In genomic region chr4:13398764-13399515, GRCm38 (mm10) we compare ENCODE assay signal across 12 mouse cellular contexts.
DNase-seq lines count a peak whose midpoint lies in the region; ATAC-seq and TF ChIP-seq lines count a peak whose summit lies in the region.
"Had no signal": no experiment of that assay in that cellular context is flagged by ENCODE, and none has a peak within 500 bp of the region (broad histone marks: within the 10 kb centered on the region; RNA-seq: fewer than 3 reads in every experiment).

No protein-coding gene starts in this region.

- TF ChIP-seq CTCF in hindbrain, postnatal 0 days (IDR thresholded peaks at IDR 0.05; ENCODE audit: low read depth): no peak

- H3K4me3 ChIP-seq in hindbrain, postnatal 0 days (ENCODE audit: low read length): 0 out of 2 replicates have a peak overlapping the region, but pooled peaks have one; percentile 14
- H3K4me3 ChIP-seq in midbrain, embryonic 16.5 days (ENCODE audit: low read depth, low read length): peak overlapping the region; percentile 11; the same call in 1 of the 2 replicates
- H3K4me3 ChIP-seq: myocyte had no signal

- H3K4me1 ChIP-seq in hindbrain, postnatal 0 days (ENCODE audit: insufficient read depth, low read length): no peaks in the 10 kb centered on the region; the same call in 1 of the 2 replicates
- peaks cover 11% of the 10 kb centered on the region for H3K4me1 ChIP-seq in midbrain, embryonic 16.5 days (ENCODE audit: control insufficient read depth, insufficient read depth, low read length)

- H3K9ac ChIP-seq in hindbrain, postnatal 0 days (replicated peaks; ENCODE audit: low read length): no peak overlapping the region
- H3K9ac ChIP-seq in midbrain, embryonic 16.5 days (ENCODE audit: low read depth, low read length): peak overlapping the region; percentile 35

- H3K9me3 ChIP-seq in hindbrain, postnatal 0 days (ENCODE audit: low read length): no peaks in the 10 kb centered on the region
- H3K9me3 ChIP-seq in midbrain, embryonic 16.5 days (replicated peaks; ENCODE audit: control insufficient read depth, low read length, poor library complexity, severe bottlenecking): no peaks in the 10 kb centered on the region

- H3K36me3 ChIP-seq in hindbrain, postnatal 0 days (ENCODE audit: insufficient read depth, low read length): no peaks in the 10 kb centered on the region
- no peaks in the 10 kb centered on the region for H3K36me3 ChIP-seq in midbrain, embryonic 16.5 days (ENCODE audit: control insufficient read depth, insufficient read depth, low read length)

- H3K27ac ChIP-seq in hindbrain, postnatal 0 days: peak overlapping the region; percentile 36; the same call in 1 of the 2 replicates
- H3K27ac ChIP-seq in midbrain, embryonic 16.5 days (ENCODE audit: low read length): peak overlapping the region; percentile 48

- peak; percentile 16 for DNase-seq in adrenal gland, postnatal 10 days
- DNase-seq in adrenal gland, adult (ENCODE audit: inconsistent age in 2 of 2, low spot score in 1 of 2): no peak
- peak; percentile 13 for DNase-seq in embryo, embryonic 10 days (ENCODE audit: low spot score)
- DNase-seq in hindbrain, postnatal 0 days (ENCODE audit: low spot score): peak; percentile 58
- DNase-seq in kidney, adult 11 months: no peak
- no peak for DNase-seq in adrenal gland, postnatal 36 days
- DNase-seq: cerebellum, postnatal 25 days had no signal

- peak; percentile 61 for ATAC-seq in hindbrain, postnatal 0 days
- peak; percentile 77 for ATAC-seq in midbrain, embryonic 16.5 days
- ATAC-seq in inflammation-experienced regulatory T-cells, adult 6 months: no peak
- ATAC-seq: intestine, postnatal 0 days; Patski had no signal

- H3K27me3 ChIP-seq in hindbrain, postnatal 0 days (ENCODE audit: insufficient read depth, low read length): no peaks in the 10 kb centered on the region
- no peaks in the 10 kb centered on the region for H3K27me3 ChIP-seq in midbrain, embryonic 16.5 days (ENCODE audit: control insufficient read depth, insufficient read depth, low read depth, low read length)
- H3K27me3 ChIP-seq: Patski had no signal

- WGBS in hindbrain, postnatal 0 days: 19% methylated on average over 14 of the region's 14 CpGs
- 15% methylated on average over 14 of the region's 14 CpGs for WGBS in midbrain, embryonic 16.5 days

- peak overlapping the region; percentile 40 for H3K4me2 ChIP-seq in hindbrain, postnatal 0 days (ENCODE audit: low read depth, low read length)
- peak overlapping the region; percentile 50 for H3K4me2 ChIP-seq in midbrain, embryonic 16.5 days (ENCODE audit: low read length)

Comparison
In these comparisons a context has a peak if more than half of its experiments do, and no peak if none do; other contexts are left out.
1. DNase-seq: peak in adrenal gland, postnatal 10 days (single experiment), embryo, embryonic 10 days (single experiment) and hindbrain, postnatal 0 days (single experiment); none in adrenal gland, adult (0 of 2), kidney, adult 11 months (single experiment) and adrenal gland, postnatal 36 days (0 of 2).